Mouse (Mus musculus): ENCODE data around the gene N4bp2. TPM values are rescaled to one million over a fixed set of nuclear protein-coding genes. Genes with fewer than 3 reads are reported as not detected.
A peak's percentile ranks its signal among the peaks of the same experiment; 100 is the strongest.
"Not testable (repeated sequence)": the region's sequence is repeated elsewhere in the genome, so short reads cannot be mapped to it uniquely, and the experiment has no call there.

N4bp2 gene
- total RNA-seq (2021) = 10 to 100 TPM; 27.6 to 28.3 TPM

DNA sequence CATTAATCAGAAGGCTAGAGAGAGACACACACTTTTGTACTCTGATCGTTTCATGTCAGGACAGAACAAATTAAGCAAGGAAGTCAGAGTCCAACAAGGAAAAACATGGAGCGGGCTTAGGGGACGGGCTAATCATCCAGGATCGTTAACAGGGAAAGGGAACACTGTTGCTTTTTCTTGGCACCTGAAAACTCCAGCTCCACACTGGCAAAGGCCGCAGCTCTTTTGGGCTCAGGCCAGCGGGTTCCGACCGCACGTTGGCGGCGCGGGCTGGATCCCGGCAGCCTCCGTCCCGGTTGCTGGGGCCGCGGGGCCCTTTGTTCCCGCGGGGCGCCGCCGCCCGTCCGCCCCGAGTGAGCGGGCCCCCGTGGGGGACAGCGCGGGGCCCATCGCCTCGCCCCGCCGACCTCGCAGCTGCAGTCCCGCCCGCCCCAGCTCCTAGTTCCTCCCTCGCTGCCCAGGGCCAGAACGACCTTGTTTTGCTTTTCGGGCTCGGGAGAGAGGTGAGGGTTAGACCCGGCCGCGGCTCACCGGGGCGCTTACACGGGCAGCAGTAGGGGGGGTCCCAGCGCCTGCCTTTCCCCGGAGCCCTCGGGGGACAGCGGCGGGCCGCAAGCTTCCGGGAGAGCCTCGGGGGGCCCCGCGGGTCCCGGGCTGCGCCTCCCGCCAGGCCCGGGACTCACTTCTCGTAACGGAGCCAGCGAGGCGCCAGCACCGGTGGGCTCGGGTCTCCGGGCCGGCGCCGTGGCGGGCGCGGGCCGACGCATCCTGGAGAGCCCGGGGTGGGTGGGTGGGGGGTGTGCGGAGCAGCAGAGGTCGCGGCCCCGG is at the start of gene N4bp2:
Gene N4bp2 (plus strand): TSS at position 434 of the 828 bp plus-strand sequence.
- intact Hi-C loops (cut with DNase I) = loop anchor here (2.0 to 10.0 kb wide), 3 partner anchors 39 to 269 kb away; partner anchors contain the start of genes Gm43552 and Pds5a

DNA sequence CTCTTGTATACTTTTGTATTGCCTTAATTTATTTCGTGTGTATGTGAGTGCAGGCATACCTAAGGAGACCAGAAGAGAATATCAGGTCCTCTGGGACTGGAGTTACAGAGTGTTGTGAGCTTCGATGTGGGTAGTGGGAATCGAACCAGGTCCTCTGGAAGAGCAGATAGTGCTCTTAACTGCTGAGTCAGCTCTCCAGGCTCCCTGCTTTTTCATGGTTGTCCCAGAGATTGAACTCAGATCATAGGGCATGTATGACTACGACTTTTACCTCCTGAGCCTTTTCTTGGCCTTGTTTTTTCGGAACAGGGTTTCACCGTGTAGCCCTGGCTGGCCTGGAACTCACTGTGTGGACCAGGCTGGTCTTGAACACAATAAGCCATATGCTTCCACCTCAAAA is 48.2 kb upstream of the N4bp2 start:
- intact Hi-C loops (cut with DNase I) = no loop called here
- no peak for DNase-seq

More for the DNA sequence above, at the start of gene N4bp2:
- DNase-seq = peak; percentile 85 to 87

DNA sequence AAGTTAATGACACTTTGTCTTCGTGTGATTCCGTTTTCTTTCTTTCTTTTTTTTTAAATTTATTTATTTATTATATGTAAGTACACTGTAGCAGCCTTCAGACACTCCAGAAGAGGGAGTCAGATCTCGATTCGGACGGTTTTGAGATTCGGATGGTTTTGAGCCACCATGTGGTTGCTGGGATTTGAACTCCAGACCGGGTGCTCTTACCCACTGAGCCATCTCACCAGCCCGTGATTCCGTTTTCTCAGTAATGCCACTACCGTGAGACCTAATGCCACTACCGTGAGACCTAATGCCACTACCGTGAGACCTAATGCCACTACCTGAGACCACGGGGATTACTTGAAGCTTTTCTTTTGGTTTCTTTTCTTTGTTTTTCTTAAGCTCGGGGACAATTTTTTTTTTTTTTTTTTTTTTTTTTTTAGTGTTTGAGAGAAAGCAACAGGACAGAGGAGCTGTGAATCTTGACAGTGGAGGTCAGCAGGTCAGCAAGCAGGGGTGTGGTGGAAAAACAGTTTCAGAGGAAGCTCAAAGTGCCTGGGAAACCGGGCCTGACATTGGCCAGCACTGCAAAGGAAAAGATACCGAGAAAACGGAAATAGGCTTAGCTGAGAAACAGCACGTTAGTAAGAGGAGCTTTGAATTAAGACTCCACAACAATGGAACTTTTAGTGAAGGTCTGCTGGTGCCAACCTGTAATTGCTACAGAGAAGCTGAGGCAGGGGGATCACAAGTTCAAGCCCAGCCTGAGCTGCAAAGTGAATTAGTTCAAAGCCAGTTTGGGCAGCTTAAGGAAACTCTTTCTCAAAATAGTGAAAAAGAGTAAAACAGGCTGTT is 46.0 kb upstream of the N4bp2 start:
- intact Hi-C loops (cut with DNase I) = no loop called here
- DNase-seq = no peak

DNA sequence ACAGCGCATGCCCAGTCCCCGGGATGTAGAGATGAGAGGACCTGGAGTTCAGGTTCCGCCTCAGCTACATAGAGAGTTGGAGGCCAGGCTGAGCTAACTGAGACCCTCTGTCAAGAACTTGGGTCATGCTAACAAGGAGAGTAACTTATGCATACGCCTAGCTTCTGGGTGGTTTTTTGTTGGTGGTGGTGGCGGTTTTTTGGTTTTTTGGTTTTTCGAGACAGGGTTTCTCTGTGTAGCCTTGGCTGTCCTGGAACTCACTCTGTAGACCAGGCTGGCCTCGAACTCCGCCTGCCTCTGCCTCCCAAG is 45.5 kb upstream of the N4bp2 start:
- DNase-seq; intact Hi-C loops (cut with DNase I): not testable (repeated sequence)

DNA sequence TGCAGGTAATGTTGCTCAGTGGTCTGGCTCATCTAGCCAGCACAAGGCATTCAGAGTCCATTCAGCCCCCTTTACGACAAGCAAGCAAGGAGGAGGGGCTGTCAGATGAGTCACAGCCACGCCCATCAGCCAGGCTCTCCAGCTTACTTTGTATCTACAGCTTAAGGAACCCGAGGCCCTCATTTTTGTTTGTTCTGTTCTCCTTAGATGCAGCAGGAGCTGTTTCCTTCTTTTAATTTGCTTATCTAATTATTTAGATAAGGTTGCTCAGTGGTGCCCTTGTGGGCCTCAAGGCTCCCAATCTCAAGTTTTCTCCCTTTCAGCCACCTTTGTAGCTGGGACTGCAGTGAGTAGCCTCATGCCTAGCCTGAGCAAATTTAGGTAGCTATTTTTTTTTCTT is 45.0 kb upstream of the N4bp2 start:
- intact Hi-C loops (cut with DNase I) = no loop called here
- no peak for DNase-seq

DNA sequence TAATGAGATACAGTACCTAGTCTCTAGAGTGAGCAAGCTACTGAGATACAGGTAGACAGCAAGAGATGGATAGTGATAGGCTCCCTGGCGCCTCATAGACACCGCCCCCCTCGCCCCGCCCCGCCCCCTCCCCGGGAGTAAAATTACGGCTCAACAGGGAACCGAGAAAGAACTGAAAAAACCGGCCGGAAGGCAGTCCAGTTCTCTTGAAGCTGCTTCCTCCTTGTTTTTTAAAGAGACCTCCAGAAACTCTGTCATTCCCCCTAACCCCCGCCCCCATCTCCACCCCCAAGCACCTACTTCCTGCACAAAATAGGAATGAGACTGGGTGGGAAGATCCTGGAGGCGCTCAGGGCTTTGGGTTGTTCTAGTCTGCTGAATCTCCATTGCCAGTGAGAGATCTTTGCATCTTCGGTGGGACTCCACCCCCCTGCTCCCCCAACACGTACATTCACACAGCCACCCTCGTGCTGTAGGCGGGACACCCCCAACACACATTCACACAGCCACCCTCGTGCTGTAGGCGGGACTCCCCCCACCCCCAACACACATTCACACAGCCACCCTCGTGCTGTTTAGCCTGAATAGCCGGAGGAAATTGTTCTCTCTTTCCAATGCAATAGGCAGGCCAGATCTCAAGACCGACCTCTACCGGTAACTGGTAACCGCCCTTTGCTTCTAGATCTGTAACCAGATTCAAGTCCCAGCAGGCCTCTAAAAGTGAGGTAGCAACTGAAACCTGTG is 38.8 kb upstream of the N4bp2 start:
- intact Hi-C loops (cut with DNase I) = loop anchor here (2.0 kb wide), 1 partner anchor 38 kb away; the partner anchor contains the start of gene N4bp2
- peak; percentile 70 to 72 for DNase-seq

DNA sequence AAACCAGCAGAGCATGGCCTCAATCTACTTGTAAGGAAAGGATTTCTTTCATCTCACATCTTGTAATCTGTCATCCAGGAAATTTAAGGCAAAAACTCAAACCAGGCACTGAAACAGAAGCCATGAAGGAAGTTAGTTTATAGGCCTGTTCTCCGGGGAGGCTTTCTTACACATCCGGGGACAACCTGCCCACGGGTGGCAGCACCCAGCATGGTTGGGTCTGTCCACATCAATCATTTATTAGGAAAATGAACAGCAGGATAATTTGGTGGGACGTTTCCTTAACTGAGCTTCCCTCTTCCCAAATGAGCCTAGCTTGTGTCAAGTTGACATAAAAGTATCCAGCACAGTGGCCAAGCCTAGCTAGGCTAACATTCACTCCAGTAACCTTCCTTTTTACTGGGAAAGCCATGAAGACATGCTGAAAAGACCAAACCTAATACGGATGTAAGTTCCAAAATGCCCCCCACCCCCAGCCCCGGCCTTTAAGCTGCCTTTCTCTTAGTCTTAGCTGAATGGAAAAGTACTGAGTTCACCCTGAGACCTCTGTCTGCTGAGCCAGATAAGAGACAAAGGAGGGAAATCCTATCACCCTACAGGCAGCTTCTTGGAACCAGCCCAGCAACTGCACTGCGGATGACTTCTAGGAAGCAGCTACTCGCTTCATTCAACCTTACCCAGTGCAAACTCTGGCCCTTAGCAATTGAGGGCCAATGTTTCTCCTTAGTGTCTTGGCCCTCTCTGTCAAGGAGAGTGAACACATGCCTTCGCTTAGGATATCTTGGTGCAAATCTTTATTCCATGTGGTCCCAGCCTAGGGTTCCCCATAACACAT is 31.9 kb upstream of the N4bp2 start:
- DNase-seq = peak; percentile 64 to 73
- intact Hi-C loops (cut with DNase I) = loop anchor here (2.0 kb wide), 1 partner anchor 21 kb away; no protein-coding TSS in a partner anchor

DNA sequence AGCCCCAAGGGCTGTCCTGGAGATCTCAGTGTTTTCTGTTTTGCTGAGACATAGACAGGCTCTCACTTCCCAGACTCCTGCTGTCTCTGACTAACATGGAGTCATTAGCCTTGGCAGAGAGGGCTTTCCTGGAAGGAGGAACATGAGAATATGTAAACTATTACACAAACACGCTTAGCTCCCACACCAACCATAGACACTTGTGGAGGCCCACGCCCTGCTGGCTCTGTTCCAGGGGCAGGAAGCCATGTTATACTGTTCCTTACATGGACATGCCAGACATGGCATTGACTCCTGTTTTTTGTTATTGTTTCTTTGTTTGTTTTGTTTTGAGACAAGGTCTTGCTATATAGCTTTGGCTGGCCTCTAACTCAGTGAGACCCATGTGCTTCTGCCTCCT is 27.7 kb upstream of the N4bp2 start:
- intact Hi-C loops (cut with DNase I) = no loop called here
- DNase-seq = no peak

DNA sequence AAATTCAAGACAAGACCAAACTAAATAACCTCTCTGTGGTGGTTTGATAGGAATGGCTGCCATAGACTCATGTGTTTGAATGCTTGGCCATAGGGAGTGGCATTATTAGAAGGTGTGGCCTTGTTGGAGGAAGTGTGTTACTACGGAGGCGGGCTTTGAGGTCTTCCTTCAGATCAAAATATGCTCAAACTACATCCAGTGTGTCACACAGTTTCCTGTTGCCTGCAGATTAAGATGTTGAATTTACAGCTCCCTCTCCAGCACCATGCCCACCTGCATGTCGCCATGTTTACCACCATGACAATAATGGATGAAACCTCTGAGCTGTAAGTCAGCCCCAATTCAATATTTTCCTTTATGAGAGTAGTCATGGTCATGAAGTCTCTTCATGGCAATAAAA is 24.0 kb upstream of the N4bp2 start:
- intact Hi-C loops (cut with DNase I) = no loop called here
- no peak for DNase-seq

DNA sequence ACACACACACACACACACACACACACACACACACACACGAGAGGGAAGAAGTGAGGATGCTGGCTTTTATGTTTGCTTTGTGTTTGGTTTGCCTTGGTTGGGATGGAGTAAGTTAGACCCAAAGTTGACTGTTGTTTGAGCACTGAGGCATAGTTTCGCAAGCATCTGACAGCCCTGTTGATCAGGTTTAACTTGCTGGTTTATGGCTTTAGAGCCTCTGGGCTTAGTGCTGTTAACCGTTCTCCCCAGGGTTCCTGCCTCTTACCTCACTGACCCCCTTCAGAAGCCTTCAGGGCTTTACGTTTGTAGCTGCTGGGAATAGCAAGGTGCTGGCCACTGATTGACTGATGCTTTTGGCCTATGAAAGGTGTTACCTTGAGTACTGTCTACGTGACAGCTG is 16.4 kb upstream of the N4bp2 start:
- no peak for DNase-seq
- intact Hi-C loops (cut with DNase I) = no loop called here

DNA sequence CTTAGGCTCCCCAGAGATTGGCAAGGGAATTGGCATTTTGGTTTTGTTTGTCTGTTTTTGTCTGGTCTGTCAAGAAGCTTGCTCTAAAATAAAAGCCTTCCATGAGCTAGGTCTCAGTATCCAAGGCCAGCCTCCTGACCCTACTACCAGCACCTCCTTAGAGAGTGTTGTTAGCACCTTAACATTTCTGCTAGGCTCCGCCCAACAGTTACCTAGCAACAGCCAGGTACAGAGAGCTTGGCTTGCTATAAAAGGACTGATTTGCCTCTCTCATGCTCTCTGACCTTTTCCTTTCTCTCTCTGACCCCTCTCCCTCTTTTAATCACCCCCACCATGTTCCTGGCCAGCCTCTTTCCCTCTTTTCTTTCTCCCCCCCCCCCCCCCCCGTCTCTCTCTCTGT is 14.9 kb upstream of the N4bp2 start:
- no peak for DNase-seq
- intact Hi-C loops (cut with DNase I) = no loop called here

DNA sequence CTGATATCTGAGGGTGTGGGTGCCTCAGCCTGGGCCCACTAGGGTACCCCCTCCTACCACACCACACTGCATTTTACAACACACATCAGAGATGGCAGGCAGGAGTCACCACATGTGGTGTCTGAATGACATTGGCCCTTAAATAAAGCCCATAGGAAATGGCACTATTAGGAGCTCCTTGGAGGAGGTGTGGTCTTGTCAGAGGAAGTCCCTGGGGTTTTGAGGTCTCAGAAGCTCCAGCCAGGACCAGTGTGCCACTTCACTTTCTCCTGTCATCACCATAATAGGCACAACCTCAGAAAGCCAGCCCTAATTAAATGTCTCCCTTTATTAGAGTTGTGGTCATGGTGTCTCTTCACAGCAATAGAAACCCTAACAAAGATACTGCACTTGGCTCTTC is 14.4 kb upstream of the N4bp2 start:
- intact Hi-C loops (cut with DNase I) = no loop called here
- no peak for DNase-seq

DNA sequence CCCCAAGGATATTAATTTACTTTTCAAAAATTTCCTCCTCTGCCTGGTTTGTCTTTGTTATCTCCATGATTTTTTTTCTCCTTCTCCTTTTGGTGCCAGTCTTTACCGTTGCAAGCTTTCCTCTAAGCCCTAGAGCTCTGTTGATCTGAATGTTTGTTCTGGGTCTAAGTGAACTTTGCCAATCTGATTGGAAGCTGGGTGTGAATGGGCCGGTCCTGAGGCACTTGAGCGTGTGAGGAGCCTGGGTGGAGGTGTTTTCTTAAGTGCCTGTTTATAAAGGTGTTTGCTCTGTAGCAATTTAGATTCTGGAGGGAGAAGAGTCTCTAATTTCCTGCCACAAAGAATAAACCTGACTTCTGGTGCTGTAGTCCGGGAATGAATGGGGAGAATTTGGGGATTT is 11.3 kb upstream of the N4bp2 start:
- intact Hi-C loops (cut with DNase I) = loop anchor here (2.0 kb wide), 1 partner anchor 19 kb away; no protein-coding TSS in a partner anchor
- no peak for DNase-seq

DNA sequence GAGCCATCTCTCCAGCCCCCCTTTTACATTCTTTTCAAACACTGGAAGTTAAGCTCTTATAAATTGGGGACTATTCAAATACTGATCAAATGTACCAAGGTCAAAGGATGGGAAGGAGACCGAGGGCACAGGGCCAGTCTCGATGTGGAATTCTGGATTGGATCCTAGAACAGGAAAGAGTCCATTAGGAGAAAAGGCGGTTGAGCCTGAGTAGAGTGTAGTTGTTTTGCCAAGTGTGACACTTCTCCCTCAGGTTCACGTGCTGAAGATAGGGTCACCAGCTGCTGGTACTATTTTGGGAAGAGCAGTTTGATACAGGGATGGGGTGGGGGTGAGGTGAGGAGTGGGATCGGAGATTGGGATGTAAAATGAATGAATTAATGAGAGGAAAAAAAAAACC is 7.5 kb upstream of the N4bp2 start:
- peak; percentile 64 to 65 for DNase-seq
- intact Hi-C loops (cut with DNase I) = no loop called here

DNA sequence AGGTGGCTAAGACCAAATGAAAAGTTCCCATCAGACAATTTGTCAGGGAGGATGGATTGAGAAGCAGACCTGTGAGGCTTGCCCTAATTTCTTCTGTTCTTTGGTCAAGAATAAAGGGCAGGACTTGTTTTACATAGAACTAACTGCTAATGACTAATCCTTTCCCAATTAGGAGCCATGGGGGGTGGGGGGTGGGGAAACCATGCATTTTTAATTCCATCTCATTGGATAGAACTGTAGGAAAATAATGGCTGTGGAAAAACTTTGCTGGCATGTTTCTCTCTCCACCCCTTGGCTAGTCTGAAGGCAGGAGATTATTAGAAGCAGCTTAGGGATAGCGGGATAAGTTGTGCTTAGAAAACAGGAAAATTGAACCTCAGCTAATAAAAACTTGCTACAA is 6.2 kb upstream of the N4bp2 start:
- intact Hi-C loops (cut with DNase I) = no loop called here
- no peak for DNase-seq

DNA sequence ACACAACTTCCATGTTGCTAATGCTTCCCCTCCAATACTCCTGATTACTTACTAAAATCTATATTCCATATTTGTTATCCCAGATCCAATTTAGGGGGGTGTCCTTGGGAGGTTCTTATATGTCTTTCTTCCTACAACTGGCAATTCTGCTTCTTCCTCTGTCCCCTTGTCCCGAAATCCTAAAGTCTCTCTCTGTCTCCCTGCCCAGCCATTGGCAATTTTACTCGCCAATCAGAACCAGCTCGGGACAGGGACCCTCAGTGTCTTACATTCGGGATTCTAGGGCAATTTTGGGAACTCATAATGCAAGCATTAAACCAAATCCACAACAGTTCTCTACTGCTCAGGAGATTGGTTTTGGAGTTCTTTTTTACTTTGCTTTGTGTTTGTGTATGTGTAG is 3.3 kb upstream of the N4bp2 start:
- intact Hi-C loops (cut with DNase I) = loop anchor here (10.0 kb wide), 1 partner anchor 265 kb away; the partner anchor contains the start of gene Gm43552
- no peak for DNase-seq

DNA sequence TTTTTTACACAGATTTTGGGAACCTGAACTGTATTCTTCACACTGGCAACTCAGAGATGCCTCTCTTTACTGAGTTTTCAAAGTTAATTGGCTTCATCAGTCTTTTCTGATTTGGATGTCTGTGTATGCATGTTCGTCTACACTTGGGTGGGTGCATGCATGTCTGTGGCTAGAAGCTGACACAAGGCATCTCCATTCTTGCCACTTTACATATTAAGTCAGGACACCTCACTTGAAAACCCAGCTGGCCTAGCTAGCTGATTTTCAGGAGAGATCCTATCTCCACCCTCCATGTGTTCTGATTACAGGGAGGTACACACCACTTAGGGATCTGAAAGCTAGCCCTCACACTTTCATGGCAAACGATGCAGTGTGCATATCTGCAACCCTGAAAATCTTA is 2.7 kb upstream of the N4bp2 start:
- intact Hi-C loops (cut with DNase I) = loop anchor here (10.0 kb wide), 1 partner anchor 266 kb away; the partner anchor contains the start of gene Gm43552
- DNase-seq = no peak

DNA sequence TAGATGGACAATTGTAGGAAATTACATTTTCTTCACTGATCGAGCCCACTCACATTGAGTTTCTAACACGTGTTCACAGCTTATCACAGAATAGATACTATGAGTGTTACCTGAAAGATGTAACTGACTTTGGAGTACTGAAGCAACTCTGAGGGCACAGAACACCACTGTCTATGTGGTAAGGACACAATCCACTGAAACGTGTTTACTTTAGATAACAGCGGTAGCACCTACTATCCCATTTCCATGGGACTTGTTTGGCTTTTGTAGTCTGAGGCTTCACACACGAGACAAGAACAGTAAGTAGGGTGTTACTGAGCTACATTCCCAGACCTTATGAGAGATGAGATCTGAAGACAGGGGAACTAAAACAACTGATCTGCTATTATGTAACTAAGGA is 2.3 kb upstream of the N4bp2 start:
- no peak for DNase-seq
- intact Hi-C loops (cut with DNase I) = loop anchor here (10.0 kb wide), 1 partner anchor 266 kb away; the partner anchor contains the start of gene Gm43552

DNA sequence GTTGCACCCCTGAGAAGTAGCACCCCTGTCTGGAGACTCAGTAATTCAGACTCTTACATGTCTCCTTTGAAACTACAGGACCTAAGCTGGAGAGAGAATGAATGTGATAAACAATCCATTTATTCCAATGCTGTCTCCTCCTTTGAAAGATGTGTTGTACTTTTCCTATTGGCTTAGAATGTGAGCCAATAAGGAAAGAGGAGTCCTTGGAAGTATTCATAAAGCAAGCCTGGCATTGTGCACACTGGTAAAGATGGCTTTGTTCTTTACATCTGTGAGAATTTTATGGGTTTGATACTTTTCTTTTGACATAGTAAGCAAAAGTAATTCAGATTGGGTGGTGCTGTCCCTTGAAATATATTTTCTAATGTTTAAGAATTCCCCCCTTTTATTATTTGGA is 1.4 kb upstream of the N4bp2 start:
- intact Hi-C loops (cut with DNase I) = loop anchor here (2.0 to 10.0 kb wide), 3 partner anchors 37 to 267 kb away; partner anchors contain the start of genes Gm43552 and Pds5a
- DNase-seq = no peak

DNA sequence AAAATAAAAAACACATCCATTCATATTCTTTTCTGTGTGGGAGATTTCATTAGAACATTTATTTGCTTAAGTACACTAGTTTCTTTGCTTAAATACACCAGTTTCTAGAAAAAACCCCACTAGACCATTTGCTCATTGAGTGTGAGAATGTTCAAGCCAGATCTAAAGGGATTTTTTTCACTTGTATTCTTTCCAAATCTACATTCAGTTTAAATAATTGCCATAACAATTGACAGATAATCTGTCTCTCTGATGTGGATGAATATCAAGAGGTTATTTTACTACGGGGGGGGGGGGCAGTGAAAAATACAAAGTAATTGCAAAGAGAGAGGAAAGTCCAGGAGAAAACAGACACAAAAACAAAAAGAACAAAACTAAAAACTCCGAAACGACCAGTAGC is 635 bp upstream of the N4bp2 start:
- DNase-seq = no peak
- intact Hi-C loops (cut with DNase I) = loop anchor here (2.0 to 10.0 kb wide), 3 partner anchors 38 to 268 kb away; partner anchors contain the start of genes Gm43552 and Pds5a

Measured in heart, postnatal 10 days (tissue).